Mouse (Mus musculus): Measurements from ENCODE around the gene Hmgn1. TPM values are rescaled to one million over a fixed set of nuclear protein-coding genes. Genes with fewer than 3 reads are reported as not detected.

Hmgn1 gene
- total and polyA plus RNA-seq, 3 experiments: 243 to 745 (median 394) TPM

DNA sequence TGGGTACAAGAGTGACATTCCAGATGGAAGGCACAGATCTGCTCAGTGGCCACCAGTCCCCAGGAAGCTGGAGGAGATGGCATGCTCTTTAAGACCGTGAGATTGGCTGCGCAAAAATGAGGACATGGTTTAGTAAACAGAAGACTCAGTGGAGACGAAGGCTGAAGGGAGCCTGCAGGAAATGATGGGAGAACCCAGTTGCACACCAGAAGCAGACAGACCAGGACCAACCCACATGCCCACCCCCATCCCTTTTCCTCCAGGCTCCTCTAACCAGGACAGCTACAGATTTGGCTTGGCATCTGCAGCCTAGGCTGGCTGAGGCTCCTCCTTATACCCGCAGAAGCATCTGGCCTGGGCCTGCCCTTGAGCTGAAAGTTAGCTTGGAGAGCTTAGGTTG is 33.8 kb upstream of the Hmgn1 start:
- Histone ChIP-seq H3K9me3 (replicated peaks; ENCODE audit: low read length) (no peaks in the 10 kb centered on the region), H3K4me1 (ENCODE audit: control insufficient read depth in 1 of 2, insufficient read depth in 2 of 2) (no peaks in the 10 kb centered on the region), H3K4me3 (replicated peaks in 1 of 3; ENCODE audit: low read depth in 2 of 3, low read length in 2 of 3, poor library complexity in 1 of 3) (no peak overlapping the region), H3K36me3 (replicated peaks in 1 of 2; ENCODE audit: control insufficient read depth in 1 of 2, insufficient read depth in 1 of 2, low read length in 1 of 2) (peaks cover 11 to 47% of the 10 kb centered on the region in 2 experiments), H3K4me2 (ENCODE audit: insufficient read depth, low read depth, poor library complexity, severe bottlenecking) (no peak overlapping the region), H3K27me3 (replicated peaks) (no peaks in the 10 kb centered on the region), H3K79me2 (replicated peaks; ENCODE audit: control insufficient read depth, extremely low read depth, insufficient read depth, poor library complexity, severe bottlenecking) (no peaks in the 10 kb centered on the region), H3K9ac (ENCODE audit: insufficient read depth, low read depth) (no peak overlapping the region), H3K27ac (ENCODE audit: insufficient read depth, low read depth) (no peak overlapping the region)
- TF ChIP-seq GABPA (IDR thresholded peaks at IDR 0.05; ENCODE audit: insufficient replicate concordance, low read depth, low read length) (no peak), TCF12 (IDR thresholded peaks at IDR 0.05; ENCODE audit: low read depth, low read length) (no peak), MYC (IDR thresholded peaks at IDR 0.05; ENCODE audit: low read depth, low read length) (no peak), JUN (IDR thresholded peaks at IDR 0.05; ENCODE audit: insufficient read depth, low read depth, low read length) (no peak), POLR2A (IDR thresholded peaks at IDR 0.05; ENCODE audit: low read depth, low read length) (no peak)
- in situ Hi-C loops (cut with MboI; ENCODE audit: low pct_ligation_motif_present, low pct_unique_long_range_greater_than_20kb, low sequenced_read_pairs) (no loop called here), dilution Hi-C loops (cut with MboI; ENCODE audit: extremely low pct_ligation_motif_present, extremely low pct_unique_long_range_greater_than_20kb, low sequenced_read_pairs) (no loop called here)
- no peak for DNase-seq (ENCODE audit: extremely low read depth)

DNA sequence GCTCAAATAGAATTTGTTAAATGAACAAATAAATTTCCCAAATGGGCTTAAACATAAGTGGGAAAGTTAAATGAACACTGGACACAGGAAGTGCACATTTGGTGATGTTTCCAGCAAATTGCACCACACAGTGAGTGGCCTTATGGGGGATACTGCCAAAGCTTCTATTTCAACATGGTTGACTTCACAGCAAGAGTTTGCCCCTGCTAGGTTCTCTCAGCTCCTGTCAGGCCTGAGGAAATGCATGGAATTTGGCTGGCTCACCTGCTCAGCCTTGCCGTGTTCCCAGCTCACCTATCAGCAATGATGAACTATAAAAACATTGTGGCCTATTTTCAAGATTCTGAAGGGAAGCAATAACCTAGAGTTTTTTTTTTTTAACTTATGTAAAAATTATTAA is 33.4 kb upstream of the Hmgn1 start:
- Histone ChIP-seq H3K4me3 (replicated peaks in 1 of 3; ENCODE audit: low read depth in 2 of 3, low read length in 2 of 3, poor library complexity in 1 of 3) (no peak overlapping the region), H3K27me3 (replicated peaks) (no peaks in the 10 kb centered on the region), H3K4me2 (ENCODE audit: insufficient read depth, low read depth, poor library complexity, severe bottlenecking) (no peak overlapping the region), H3K36me3 (replicated peaks in 1 of 2; ENCODE audit: control insufficient read depth in 1 of 2, insufficient read depth in 1 of 2, low read length in 1 of 2) (peaks cover 14 to 50% of the 10 kb centered on the region in 2 experiments), H3K9ac (ENCODE audit: insufficient read depth, low read depth) (no peak overlapping the region), H3K27ac (ENCODE audit: insufficient read depth, low read depth) (no peak overlapping the region), H3K9me3 (replicated peaks; ENCODE audit: low read length) (no peaks in the 10 kb centered on the region), H3K79me2 (replicated peaks; ENCODE audit: control insufficient read depth, extremely low read depth, insufficient read depth, poor library complexity, severe bottlenecking) (no peaks in the 10 kb centered on the region), H3K4me1 (ENCODE audit: control insufficient read depth in 1 of 2, insufficient read depth in 2 of 2) (no peaks in the 10 kb centered on the region)
- TF ChIP-seq CHD1 (IDR thresholded peaks at IDR 0.05; ENCODE audit: low read depth, low read length): no peak
- DNase-seq (ENCODE audit: extremely low read depth): no peak
- dilution Hi-C loops (cut with MboI; ENCODE audit: extremely low pct_ligation_motif_present, extremely low pct_unique_long_range_greater_than_20kb, low sequenced_read_pairs) (no loop called here), in situ Hi-C loops (cut with MboI; ENCODE audit: low pct_ligation_motif_present, low pct_unique_long_range_greater_than_20kb, low sequenced_read_pairs) (no loop called here)

DNA sequence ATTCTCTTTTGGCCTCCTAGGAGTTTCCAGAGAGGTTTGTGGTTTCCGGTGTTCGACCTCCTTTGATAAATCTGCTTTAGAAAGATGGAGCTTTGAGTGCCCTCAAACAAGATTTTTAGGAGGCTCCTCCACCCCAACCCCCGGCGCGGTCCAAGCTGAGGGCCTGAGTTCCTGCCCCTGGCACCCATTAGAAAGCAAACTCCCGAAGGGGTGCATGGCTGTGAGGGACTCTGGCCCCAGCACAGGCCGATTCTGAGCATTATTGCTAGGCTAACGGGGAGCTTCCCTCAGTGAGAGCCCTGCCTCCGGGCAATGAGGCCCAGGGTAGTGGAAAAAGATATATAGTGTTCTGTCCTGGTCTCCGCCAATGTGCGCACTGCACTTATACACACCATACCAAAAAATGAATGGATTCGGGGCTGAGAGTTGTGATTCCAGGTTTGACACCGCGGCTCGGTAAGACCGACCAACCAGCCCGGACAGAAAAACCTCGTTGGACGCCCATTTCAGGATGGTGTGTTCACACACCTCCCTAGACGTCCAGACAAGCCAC is 32.3 kb upstream of the Hmgn1 start:
- no peak overlapping the region for H3K27ac ChIP-seq (ENCODE audit: insufficient read depth, low read depth)
- DNase-seq (ENCODE audit: extremely low read depth): no peak
- in situ Hi-C loops (cut with MboI; ENCODE audit: low pct_ligation_motif_present, low pct_unique_long_range_greater_than_20kb, low sequenced_read_pairs): loop anchor here (10.0 kb wide), 1 partner anchor 125 kb away; no protein-coding TSS in a partner anchor
- no peaks in the 10 kb centered on the region for H3K9me3 ChIP-seq (replicated peaks; ENCODE audit: low read length)
- no peaks in the 10 kb centered on the region for H3K4me1 ChIP-seq (ENCODE audit: control insufficient read depth in 1 of 2, insufficient read depth in 2 of 2)
- H3K79me2 ChIP-seq (replicated peaks; ENCODE audit: control insufficient read depth, extremely low read depth, insufficient read depth, poor library complexity, severe bottlenecking): no peaks in the 10 kb centered on the region
- no peak for TF ChIP-seq MYC (IDR thresholded peaks at IDR 0.05; ENCODE audit: low read depth, low read length)
- no peak for TF ChIP-seq JUN (IDR thresholded peaks at IDR 0.05; ENCODE audit: insufficient read depth, low read depth, low read length)
- no peak for TF ChIP-seq USF1 (IDR thresholded peaks at IDR 0.05; ENCODE audit: low read depth, low read length)
- no peak for TF ChIP-seq GABPA (IDR thresholded peaks at IDR 0.05; ENCODE audit: insufficient replicate concordance, low read depth, low read length)
- no peak for TF ChIP-seq TCF12 (IDR thresholded peaks at IDR 0.05; ENCODE audit: low read depth, low read length)
- TF ChIP-seq PAX5 (IDR thresholded peaks at IDR 0.05; ENCODE audit: low read length): no peak
- no peak for TF ChIP-seq POLR2A (IDR thresholded peaks at IDR 0.05; ENCODE audit: low read depth, low read length)
- TF ChIP-seq UBTF (IDR thresholded peaks at IDR 0.05; ENCODE audit: low read depth, low read length): no peak
- TF ChIP-seq E2F4 (IDR thresholded peaks at IDR 0.05; ENCODE audit: insufficient replicate concordance, low read depth, low read length): no peak
- no peak for TF ChIP-seq MAZ (IDR thresholded peaks at IDR 0.05; ENCODE audit: low read depth, low read length)
- no peak for TF ChIP-seq CHD1 (IDR thresholded peaks at IDR 0.05; ENCODE audit: low read depth, low read length)
- H3K36me3 ChIP-seq (replicated peaks in 1 of 2; ENCODE audit: control insufficient read depth in 1 of 2, insufficient read depth in 1 of 2, low read length in 1 of 2): peaks cover 19 to 61% of the 10 kb centered on the region in 2 experiments
- no peaks in the 10 kb centered on the region for H3K27me3 ChIP-seq (replicated peaks)
- no peak overlapping the region for H3K4me2 ChIP-seq (ENCODE audit: insufficient read depth, low read depth, poor library complexity, severe bottlenecking)
- no peak overlapping the region for H3K4me3 ChIP-seq (replicated peaks in 1 of 3; ENCODE audit: low read depth in 2 of 3, low read length in 2 of 3, poor library complexity in 1 of 3)
- H3K9ac ChIP-seq (ENCODE audit: insufficient read depth, low read depth): no peak overlapping the region
- dilution Hi-C loops (cut with MboI; ENCODE audit: extremely low pct_ligation_motif_present, extremely low pct_unique_long_range_greater_than_20kb, low sequenced_read_pairs): no loop called here

All from CH12.LX (cell line).